Mouse (Mus musculus): Measurements from ENCODE around the gene Mmd2. TPM values are rescaled to one million over a fixed set of nuclear protein-coding genes. Genes with fewer than 3 reads are reported as not detected.
A peak's percentile ranks its signal among the peaks of the same experiment; 100 is the strongest.

Mmd2 gene
- total and polyA plus RNA-seq, 3 experiments, result 0.29 to 0.31 (median 0.30) TPM

DNA sequence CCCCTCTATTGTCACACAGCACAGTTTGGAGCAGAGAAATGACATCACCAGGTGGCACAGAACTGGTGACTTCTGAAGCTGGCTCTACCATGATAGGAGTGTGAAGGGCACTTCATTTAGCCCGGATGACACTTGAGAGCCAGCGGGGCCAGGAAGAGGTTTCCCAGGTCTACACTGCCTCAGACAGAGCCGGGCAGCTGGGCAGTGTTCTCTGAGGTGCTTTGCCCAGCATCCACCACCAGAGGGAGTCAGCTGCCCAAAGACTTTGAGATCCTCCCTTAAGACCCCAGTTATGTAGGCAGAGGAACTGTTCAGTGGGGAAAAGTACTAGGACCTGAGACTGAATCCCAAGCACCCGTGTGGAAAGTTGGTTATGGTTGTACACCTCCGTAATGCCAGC lies 27.1 kb downstream of the Mmd2 start:
- H3K4me3 ChIP-seq, result no peak overlapping the region
- H3K9ac ChIP-seq (ENCODE audit: low read depth, low read length), result no peak overlapping the region
- intact Hi-C loops (cut with DNase I), result loop anchor here (1.0 to 5.0 kb wide), 2 partner anchors 36 to 137 kb away; no protein-coding TSS in a partner anchor
- no peaks in the 10 kb centered on the region for H3K27me3 ChIP-seq (ENCODE audit: control insufficient read depth, insufficient read depth, low read length)
- no peak overlapping the region for H3K27ac ChIP-seq
- TF ChIP-seq CTCF (IDR thresholded peaks at IDR 0.05) (peak; percentile 76), EP300 (IDR thresholded peaks at IDR 0.05; ENCODE audit: insufficient read depth, low read depth, low read length) (no peak)
- peak in 1 of 2 experiments; percentile 29 for DNase-seq
- no peaks in the 10 kb centered on the region for H3K4me1 ChIP-seq (ENCODE audit: control insufficient read depth, insufficient read depth, low read length)
- H3K36me3 ChIP-seq (ENCODE audit: control insufficient read depth, insufficient read depth, low read length), result no peaks in the 10 kb centered on the region
- no peaks in the 10 kb centered on the region for H3K79me2 ChIP-seq (replicated peaks; ENCODE audit: control insufficient read depth, insufficient read depth, low read length)
- WGBS, result 15% methylated on average over 5 of the region's 5 CpGs

DNA sequence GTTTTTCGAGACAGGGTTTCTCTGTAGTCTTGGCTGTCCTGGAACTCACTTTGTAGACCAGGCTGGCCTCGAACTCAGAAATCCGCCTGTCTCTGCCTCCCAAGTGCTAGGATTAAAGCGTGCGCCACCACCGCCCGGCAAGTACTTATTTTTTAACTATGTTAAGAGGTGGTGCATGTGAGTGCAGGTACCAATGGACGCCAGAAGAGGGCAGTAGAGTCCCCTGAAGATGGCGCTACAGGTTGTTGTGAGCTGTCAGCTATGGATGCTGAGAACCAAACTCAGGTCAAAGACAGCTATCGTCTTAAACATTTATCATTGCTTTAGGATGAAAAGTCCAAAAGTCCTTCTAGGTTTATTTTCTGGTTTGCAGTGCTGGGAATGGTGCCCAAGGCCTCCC lies 30.4 kb downstream of the Mmd2 start:
- Histone ChIP-seq H3K79me2 (replicated peaks; ENCODE audit: control insufficient read depth, insufficient read depth, low read length) (no peaks in the 10 kb centered on the region), H3K4me3 (no peak overlapping the region), H3K27me3 (ENCODE audit: control insufficient read depth, insufficient read depth, low read length) (no peaks in the 10 kb centered on the region), H3K9ac (ENCODE audit: low read depth, low read length) (no peak overlapping the region), H3K36me3 (ENCODE audit: control insufficient read depth, insufficient read depth, low read length) (no peaks in the 10 kb centered on the region), H3K4me1 (ENCODE audit: control insufficient read depth, insufficient read depth, low read length) (no peaks in the 10 kb centered on the region), H3K27ac (no peak overlapping the region)
- WGBS, result 85% methylated on average over 10 of the region's 10 CpGs
- TF ChIP-seq EP300 (IDR thresholded peaks at IDR 0.05; ENCODE audit: insufficient read depth, low read depth, low read length) (no peak), CTCF (IDR thresholded peaks at IDR 0.05) (no peak), POLR2A (IDR thresholded peaks at IDR 0.05; ENCODE audit: insufficient read depth, low read depth, low read length) (no peak)
- intact Hi-C loops (cut with DNase I), result no loop called here
- no peak for DNase-seq

DNA sequence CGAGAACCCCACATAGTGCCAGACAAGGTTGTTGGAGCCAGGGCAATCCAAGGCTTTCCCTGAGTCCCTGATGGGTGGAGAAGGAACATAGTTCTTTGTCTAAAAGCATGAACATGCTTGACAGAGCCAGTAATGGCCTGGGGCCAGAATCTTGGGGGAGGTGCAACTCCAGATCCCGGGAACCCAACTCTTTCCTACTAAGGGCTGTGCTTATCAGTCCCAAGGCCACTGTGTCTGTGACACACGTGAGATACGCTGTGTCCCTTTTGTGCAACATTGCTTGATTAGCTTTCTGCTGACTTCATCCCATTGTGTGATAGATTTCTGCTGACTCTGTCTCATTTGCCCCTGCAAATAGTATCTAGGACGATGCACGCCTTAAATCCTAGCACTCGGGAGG lies 31.8 kb downstream of the Mmd2 start:
- no peak for DNase-seq
- no peaks in the 10 kb centered on the region for H3K36me3 ChIP-seq (ENCODE audit: control insufficient read depth, insufficient read depth, low read length)
- no peaks in the 10 kb centered on the region for H3K79me2 ChIP-seq (replicated peaks; ENCODE audit: control insufficient read depth, insufficient read depth, low read length)
- 36% methylated on average over 7 of the region's 7 CpGs for WGBS
- no peaks in the 10 kb centered on the region for H3K27me3 ChIP-seq (ENCODE audit: control insufficient read depth, insufficient read depth, low read length)
- no peak overlapping the region for H3K9ac ChIP-seq (ENCODE audit: low read depth, low read length)
- H3K27ac ChIP-seq, result no peak overlapping the region
- TF ChIP-seq EP300 (IDR thresholded peaks at IDR 0.05; ENCODE audit: insufficient read depth, low read depth, low read length), result no peak
- no peak for TF ChIP-seq CTCF (IDR thresholded peaks at IDR 0.05)
- no peak for TF ChIP-seq POLR2A (IDR thresholded peaks at IDR 0.05; ENCODE audit: insufficient read depth, low read depth, low read length)
- intact Hi-C loops (cut with DNase I), result no loop called here
- no peaks in the 10 kb centered on the region for H3K4me1 ChIP-seq (ENCODE audit: control insufficient read depth, insufficient read depth, low read length)
- no peak overlapping the region for H3K4me3 ChIP-seq

DNA sequence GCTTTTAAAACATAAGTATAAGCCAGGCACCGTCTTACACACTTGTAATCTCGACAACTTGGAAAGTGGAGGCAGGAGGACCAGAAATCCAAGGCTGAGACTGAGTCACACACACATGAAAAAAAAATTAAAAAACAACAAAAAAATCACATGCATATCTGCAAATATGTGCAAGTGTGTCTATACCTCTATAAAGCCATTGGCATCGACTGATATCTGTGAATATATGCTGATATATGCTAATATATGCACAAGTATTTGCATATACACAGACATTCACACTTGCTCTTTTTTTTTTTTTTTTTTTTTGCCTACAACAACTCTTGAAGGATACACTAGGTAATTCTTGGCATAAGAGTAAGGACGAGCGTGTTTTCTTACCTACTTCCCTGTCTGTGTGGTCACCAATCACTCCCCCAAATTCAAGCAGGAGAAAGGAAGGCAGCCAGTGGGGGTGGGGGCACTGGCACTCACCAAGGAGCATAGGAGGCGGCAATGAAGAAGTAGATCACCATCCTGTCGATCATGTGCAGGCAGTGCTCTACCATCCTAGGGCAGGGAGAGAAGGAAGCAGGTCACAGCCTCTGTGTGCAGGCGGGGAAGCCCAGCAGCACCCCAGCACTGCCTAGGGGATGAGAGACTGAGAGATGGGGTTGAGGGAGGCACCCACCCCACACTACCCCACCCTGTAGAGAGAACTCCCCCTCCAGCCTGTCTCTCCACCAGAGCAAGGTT lies 34.1 kb downstream of the Mmd2 start:
- Histone ChIP-seq H3K36me3 (ENCODE audit: control insufficient read depth, insufficient read depth, low read length) (no peaks in the 10 kb centered on the region), H3K9ac (ENCODE audit: low read depth, low read length) (no peak overlapping the region), H3K4me1 (ENCODE audit: control insufficient read depth, insufficient read depth, low read length) (no peaks in the 10 kb centered on the region), H3K79me2 (replicated peaks; ENCODE audit: control insufficient read depth, insufficient read depth, low read length) (no peaks in the 10 kb centered on the region), H3K4me3 (no peak overlapping the region), H3K27ac (no peak overlapping the region), H3K27me3 (ENCODE audit: control insufficient read depth, insufficient read depth, low read length) (no peaks in the 10 kb centered on the region)
- TF ChIP-seq CTCF (IDR thresholded peaks at IDR 0.05) (no peak), EP300 (IDR thresholded peaks at IDR 0.05; ENCODE audit: insufficient read depth, low read depth, low read length) (no peak), POLR2A (IDR thresholded peaks at IDR 0.05; ENCODE audit: insufficient read depth, low read depth, low read length) (no peak)
- WGBS, result 68% methylated on average over 8 of the region's 8 CpGs
- DNase-seq, result no peak
- intact Hi-C loops (cut with DNase I), result no loop called here

DNA sequence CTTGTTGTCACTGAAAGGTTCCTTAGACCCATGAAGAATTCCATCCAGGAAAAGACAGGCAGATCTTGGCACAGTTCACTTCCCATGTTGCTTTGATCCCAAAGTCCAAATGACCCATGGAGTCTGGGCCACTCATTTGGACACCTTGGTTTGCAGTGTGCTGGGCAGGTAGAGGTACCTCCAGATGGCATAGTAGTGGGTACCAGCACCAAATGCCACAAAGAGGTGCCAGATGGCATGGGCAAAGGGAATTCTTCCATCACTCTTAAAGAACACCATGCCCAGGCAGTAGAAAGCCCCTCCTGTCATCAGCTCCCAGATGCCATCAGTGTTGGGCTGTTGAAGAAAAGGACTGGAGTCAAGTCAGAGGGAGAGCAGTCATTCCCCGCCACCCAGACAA lies 44.0 kb downstream of the Mmd2 start:
- intact Hi-C loops (cut with DNase I), result no loop called here
- TF ChIP-seq CTCF (IDR thresholded peaks at IDR 0.05), result no peak
- no peak for TF ChIP-seq EP300 (IDR thresholded peaks at IDR 0.05; ENCODE audit: insufficient read depth, low read depth, low read length)
- TF ChIP-seq POLR2A (IDR thresholded peaks at IDR 0.05; ENCODE audit: insufficient read depth, low read depth, low read length), result no peak
- WGBS, result 78% methylated on average over 1 of the region's 1 CpGs

DNA sequence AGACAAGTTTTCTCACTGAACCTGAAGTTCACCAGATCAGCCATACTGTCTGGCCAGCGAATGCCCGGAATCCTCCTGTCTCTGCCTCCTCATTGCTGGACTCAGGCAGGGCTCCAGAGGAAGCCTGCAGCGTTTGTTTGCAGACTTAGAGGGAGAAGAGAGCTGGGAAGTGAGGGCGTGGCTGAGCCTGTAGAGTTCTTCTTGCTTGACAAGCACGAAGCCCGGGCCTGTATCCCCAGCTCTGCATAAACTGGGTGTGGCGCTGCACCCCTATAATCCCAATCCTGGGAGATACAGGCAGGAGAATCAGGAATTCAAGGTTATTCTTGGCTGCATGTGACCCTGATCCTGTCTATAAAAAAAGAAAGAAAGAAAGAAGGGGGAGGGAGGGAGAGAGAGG lies 48.3 kb downstream of the Mmd2 start:
- Histone ChIP-seq H3K79me2 (replicated peaks; ENCODE audit: control insufficient read depth, insufficient read depth, low read length) (no peaks in the 10 kb centered on the region), H3K4me1 (ENCODE audit: control insufficient read depth, insufficient read depth, low read length) (no peaks in the 10 kb centered on the region), H3K9ac (ENCODE audit: low read depth, low read length) (no peak overlapping the region), H3K27me3 (ENCODE audit: control insufficient read depth, insufficient read depth, low read length) (no peaks in the 10 kb centered on the region), H3K36me3 (ENCODE audit: control insufficient read depth, insufficient read depth, low read length) (no peaks in the 10 kb centered on the region), H3K4me3 (no peak overlapping the region), H3K27ac (no peak overlapping the region)
- no peak for TF ChIP-seq EP300 (IDR thresholded peaks at IDR 0.05; ENCODE audit: insufficient read depth, low read depth, low read length)
- no peak for TF ChIP-seq POLR2A (IDR thresholded peaks at IDR 0.05; ENCODE audit: insufficient read depth, low read depth, low read length)
- intact Hi-C loops (cut with DNase I), result no loop called here
- WGBS, result 55% methylated on average over 7 of the region's 7 CpGs
- DNase-seq, result no peak

More for the DNA sequence above, 44.0 kb downstream of the Mmd2 start:
- no peak for DNase-seq
- Histone ChIP-seq H3K27ac (no peak overlapping the region), H3K27me3 (ENCODE audit: control insufficient read depth, insufficient read depth, low read length) (no peaks in the 10 kb centered on the region), H3K4me1 (ENCODE audit: control insufficient read depth, insufficient read depth, low read length) (no peaks in the 10 kb centered on the region), H3K36me3 (ENCODE audit: control insufficient read depth, insufficient read depth, low read length) (no peaks in the 10 kb centered on the region), H3K9ac (ENCODE audit: low read depth, low read length) (no peak overlapping the region), H3K4me3 (no peak overlapping the region), H3K79me2 (replicated peaks; ENCODE audit: control insufficient read depth, insufficient read depth, low read length) (no peaks in the 10 kb centered on the region)
